Mouse (Mus musculus) lung, embryonic 14.5 days (tissue): ENCODE data around the gene Ccdc188. TPM values are rescaled to one million over a fixed set of nuclear protein-coding genes. Genes with fewer than 3 reads are reported as not detected.
A peak's percentile ranks its signal among the peaks of the same experiment; 100 is the strongest.

Source experiments
- ATAC-seq: fragments of 200-750 bp; cut with Nextera tagmentation; 2 replicates; pipeline ENCODE4 v1.8.0; 2017; ENCODE audit warnings: mild to moderate bottlenecking, moderate TSS enrichment, moderate library complexity; ENCODE audit not compliant: insufficient read depth
- DNase-seq: peaks from one replicate; pipeline ENCODE4 v3.0.0-alpha.2; 2015
- H3K27ac ChIP-seq: fragments of 300-500 bp; sonication (generic); 2 replicates; pipeline ENCODE4 v1.5.1; 2014; ENCODE audit warnings: low read depth, mild to moderate bottlenecking, moderate library complexity
- H3K27me3 ChIP-seq: fragments of 300-500 bp; sonication (generic); 2 replicates; pipeline ENCODE4 v1.6.1; 2014; ENCODE audit warnings: low read length, control low read depth; ENCODE audit not compliant: insufficient read depth
- H3K36me3 ChIP-seq: fragments of 300-500 bp; sonication (generic); 2 replicates; pipeline ENCODE4 v1.6.1; 2014; ENCODE audit warnings: control low read depth; ENCODE audit not compliant: insufficient read depth
- H3K4me1 ChIP-seq: fragments of 300-500 bp; sonication (generic); 2 replicates; pipeline ENCODE4 v1.6.1; 2014; ENCODE audit warnings: antibody characterized with exemption, control low read depth; ENCODE audit not compliant: insufficient read depth
- H3K4me2 ChIP-seq: fragments of 300-500 bp; sonication (generic); 2 replicates; pipeline ENCODE4 v1.6.1; 2014; ENCODE audit warnings: mild to moderate bottlenecking
- H3K4me3 ChIP-seq: fragments of 300-500 bp; sonication (generic); 2 replicates; pipeline ENCODE4 v1.5.1; 2014; ENCODE audit warnings: low read depth, low read length
- H3K9ac ChIP-seq: fragments of 300-500 bp; sonication (generic); 2 replicates; pipeline ENCODE4 v1.6.1; 2014
- H3K9me3 ChIP-seq: fragments of 300-500 bp; sonication (generic); 2 replicates; pipeline ENCODE4 v1.6.1; 2016; ENCODE audit warnings: low read depth, low read length, control low read depth
- CTCF ChIP-seq: IDR thresholded peaks from 2 replicates; pipeline ENCODE4 v1.5.1; 2016; ENCODE audit warnings: antibody characterized with exemption, low read depth
- WGBS: fragments of 180-500 bp; shearing (Covaris S2); extraction: QIAGEN DNeasy Blood & Tissue Kit; methylation state at CpG from one replicate; pipeline ENCODE4 v1.1.7; 2014; 5-methylcytosine and 5-hydroxymethylcytosine counted together
- polyA plus RNA-seq: library from polyadenylated mRNA; unstranded; fragments of >200 nt; fragmentation: Nextera tagmentation; extraction: Ambion mirVana; gene quantifications from 2 replicates; pipeline ENCODE4 v1.2.1, GENCODE M21; 2014

The Ccdc188 gene
- polyA plus RNA-seq, 1 experiment from 2014 or later = not detected

GRCm38 (mm10) chr16:18176758-18177157 lies 40.9 kb upstream of the Ccdc188 start:
- no peak overlapping the region for H3K4me2 ChIP-seq
- no peak for DNase-seq
- H3K9me3 ChIP-seq = no peaks in the 10 kb centered on the region
- TF ChIP-seq CTCF = peak; percentile 30
- H3K9ac ChIP-seq = no peak overlapping the region
- H3K4me1 ChIP-seq = no peaks in the 10 kb centered on the region; the same call in 1 of the 2 replicates
- H3K36me3 ChIP-seq = no peaks in the 10 kb centered on the region
- H3K27ac ChIP-seq = no peak overlapping the region
- H3K4me3 ChIP-seq = no peak overlapping the region
- no peaks in the 10 kb centered on the region for H3K27me3 ChIP-seq
- ATAC-seq = no peak
- whole genome bisulfite sequencing = 79% methylated on average over 4 of the region's 4 CpGs

- no peak for ATAC-seq
- 16% methylated on average over 2 of the region's 2 CpGs for WGBS
These were observed 38.1 kb upstream of the Ccdc188 start for GRCm38 (mm10) chr16:18179591-18179990.

DNA sequence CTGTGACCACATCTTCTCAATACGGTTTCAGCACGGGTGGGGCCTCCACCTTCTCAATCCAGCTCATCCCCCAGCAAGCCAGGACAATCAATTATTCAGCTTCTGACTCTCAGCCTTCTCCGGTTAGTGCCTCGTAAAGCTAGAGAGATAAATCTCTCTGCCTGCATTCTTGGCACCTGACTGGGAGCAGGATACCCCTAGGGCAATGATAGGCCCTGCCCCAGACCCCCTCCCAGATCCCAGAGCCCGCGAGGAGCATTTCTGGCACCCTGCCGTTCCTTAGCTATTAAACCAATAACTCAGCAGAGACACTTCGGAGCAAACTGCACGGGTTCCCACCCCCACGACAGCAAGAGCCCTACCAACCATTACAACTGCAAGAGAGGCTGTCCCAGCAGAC lies 36.3 kb upstream of the Ccdc188 start:
- WGBS = 36% methylated on average over 10 of the region's 10 CpGs
- no peaks in the 10 kb centered on the region for H3K9me3 ChIP-seq
- ATAC-seq = no peak
- H3K4me3 ChIP-seq = no peak overlapping the region
- H3K27ac ChIP-seq = no peak overlapping the region
- no peak overlapping the region for H3K9ac ChIP-seq
- H3K4me1 ChIP-seq = no peaks in the 10 kb centered on the region
- H3K4me2 ChIP-seq = no peak overlapping the region
- no peak for TF ChIP-seq CTCF
- no peak for DNase-seq
- no peaks in the 10 kb centered on the region for H3K36me3 ChIP-seq
- H3K27me3 ChIP-seq = no peaks in the 10 kb centered on the region

More at GRCm38 (mm10) chr16:18179591-18179990, 38.1 kb upstream of the Ccdc188 start:
- H3K4me2 ChIP-seq = no peak overlapping the region
- H3K27ac ChIP-seq = peak overlapping the region; percentile 66; the same call in 1 of the 2 replicates
- DNase-seq = no peak
- H3K4me1 ChIP-seq = no peaks in the 10 kb centered on the region; the same call in 1 of the 2 replicates
- no peaks in the 10 kb centered on the region for H3K36me3 ChIP-seq
- no peaks in the 10 kb centered on the region for H3K27me3 ChIP-seq
- H3K9me3 ChIP-seq = no peaks in the 10 kb centered on the region
- no peak for TF ChIP-seq CTCF
- H3K9ac ChIP-seq = peak overlapping the region; percentile 16; the same call in 1 of the 2 replicates
- no peak overlapping the region for H3K4me3 ChIP-seq

DNA sequence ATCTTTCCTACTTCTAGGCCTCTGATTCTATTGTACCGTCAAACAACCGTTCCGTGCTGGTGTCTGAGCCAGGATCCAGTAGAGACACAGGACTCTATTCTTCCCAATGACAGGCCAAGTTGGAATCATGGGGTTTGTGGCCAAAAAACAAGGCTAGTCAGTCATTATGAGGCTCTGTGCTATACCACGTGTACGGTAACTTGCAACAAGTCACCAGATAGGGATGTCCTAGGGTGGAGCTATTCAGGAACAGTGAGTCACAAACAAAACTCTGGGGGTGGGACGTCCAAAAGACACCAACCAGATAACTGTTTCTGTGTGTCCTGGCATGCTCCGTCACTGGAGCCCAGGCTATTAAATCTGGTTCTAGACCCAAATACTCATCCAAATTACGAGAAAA lies 34.9 kb upstream of the Ccdc188 start:
- no peak overlapping the region for H3K27ac ChIP-seq
- H3K4me3 ChIP-seq = no peak overlapping the region
- TF ChIP-seq CTCF = no peak
- 82% methylated on average over 8 of the region's 8 CpGs for WGBS
- no peaks in the 10 kb centered on the region for H3K9me3 ChIP-seq
- H3K36me3 ChIP-seq = no peaks in the 10 kb centered on the region
- no peak for ATAC-seq
- no peaks in the 10 kb centered on the region for H3K27me3 ChIP-seq
- no peaks in the 10 kb centered on the region for H3K4me1 ChIP-seq
- no peak overlapping the region for H3K9ac ChIP-seq
- no peak overlapping the region for H3K4me2 ChIP-seq
- DNase-seq = no peak

DNA sequence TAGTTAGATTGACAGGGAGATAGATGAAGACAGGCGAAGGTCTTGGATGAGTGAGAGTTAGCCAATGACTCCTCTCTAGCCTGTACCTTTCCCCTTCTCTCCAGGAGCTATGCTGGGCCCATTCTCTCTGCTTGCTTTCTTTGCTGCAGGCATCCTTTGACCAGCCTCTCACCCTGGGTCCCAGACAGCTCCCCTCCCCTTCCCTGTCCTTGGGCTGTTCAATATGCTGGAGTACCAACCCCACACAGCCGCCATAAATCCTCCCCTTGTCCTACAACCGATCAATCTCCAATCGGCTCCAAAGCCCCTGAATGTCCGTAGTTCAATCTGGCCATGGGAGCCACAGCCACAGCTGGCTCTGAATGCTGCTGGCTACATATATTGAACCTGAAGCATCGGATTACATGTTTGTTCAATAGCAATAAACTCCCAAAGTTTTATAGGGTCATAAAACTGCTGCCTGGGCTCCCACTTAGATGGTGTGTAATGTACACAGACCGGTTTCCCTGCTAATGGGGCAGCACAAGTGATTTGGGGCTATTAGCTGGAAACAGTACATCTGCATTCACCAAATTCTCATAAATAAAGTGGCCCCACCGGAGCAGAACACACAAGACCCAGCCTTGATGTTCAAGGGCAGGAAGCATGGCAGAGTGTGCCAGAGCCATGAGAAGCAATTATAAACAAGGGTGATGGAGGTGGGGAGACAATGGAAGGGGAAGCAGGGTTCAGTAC lies 31.8 kb upstream of the Ccdc188 start:
- H3K27ac ChIP-seq = no peak overlapping the region
- no peak overlapping the region for H3K4me2 ChIP-seq
- 68% methylated on average over 8 of the region's 8 CpGs for WGBS
- no peak for ATAC-seq
- H3K4me1 ChIP-seq = no peaks in the 10 kb centered on the region
- no peak overlapping the region for H3K4me3 ChIP-seq
- H3K27me3 ChIP-seq = no peaks in the 10 kb centered on the region
- no peak for DNase-seq
- no peaks in the 10 kb centered on the region for H3K36me3 ChIP-seq
- TF ChIP-seq CTCF = no peak
- no peaks in the 10 kb centered on the region for H3K9me3 ChIP-seq
- no peak overlapping the region for H3K9ac ChIP-seq

- H3K4me2 ChIP-seq = no peak overlapping the region
These were observed 30.9 kb upstream of the Ccdc188 start for GRCm38 (mm10) chr16:18186798-18187197.

GRCm38 (mm10) chr16:18187221-18187620 lies 30.5 kb upstream of the Ccdc188 start:
- Histone ChIP-seq H3K9ac (no peak overlapping the region), H3K36me3 (no peaks in the 10 kb centered on the region), H3K27ac (no peak overlapping the region), H3K27me3 (no peaks in the 10 kb centered on the region), H3K4me2 (no peak overlapping the region), H3K9me3 (no peaks in the 10 kb centered on the region), H3K4me3 (no peak overlapping the region), H3K4me1 (no peaks in the 10 kb centered on the region)
- DNase-seq = no peak
- WGBS = 65% methylated on average over 3 of the region's 3 CpGs
- TF ChIP-seq CTCF = no peak
- no peak for ATAC-seq

More at GRCm38 (mm10) chr16:18186798-18187197, 30.9 kb upstream of the Ccdc188 start:
- Histone ChIP-seq H3K36me3 (no peaks in the 10 kb centered on the region), H3K4me3 (no peak overlapping the region), H3K27me3 (no peaks in the 10 kb centered on the region), H3K9me3 (no peaks in the 10 kb centered on the region), H3K4me1 (no peaks in the 10 kb centered on the region), H3K9ac (no peak overlapping the region), H3K27ac (no peak overlapping the region)
- no peak for TF ChIP-seq CTCF
- DNase-seq (no peak), ATAC-seq (no peak)
- 67% methylated on average over 4 of the region's 4 CpGs for WGBS
